ENCODE assay signal across 8 mouse cellular contexts in genomic region chr13:13889297-13890120, GRCm38 (mm10).
DNase-seq lines count a peak whose midpoint lies in the region; ATAC-seq lines count a peak whose summit lies in the region.

No protein-coding gene starts in this region.

- ATAC-seq in hindbrain, embryonic 15.5 days (ENCODE audit: low FRiP score, low read depth) = peak; percentile 96

- peak overlapping the region; percentile 60 for H3K4me2 ChIP-seq in hindbrain, embryonic 15.5 days

- no peak overlapping the region for H3K27ac ChIP-seq in hindbrain, embryonic 15.5 days (replicated peaks)

- H3K4me3 ChIP-seq in hindbrain, embryonic 15.5 days = peak overlapping the region; percentile 51

- no peaks in the 10 kb centered on the region for H3K9me3 ChIP-seq in hindbrain, embryonic 15.5 days

- H3K4me1 ChIP-seq in hindbrain, embryonic 15.5 days (replicated peaks) = no peaks in the 10 kb centered on the region

- 20% methylated on average over 17 of the region's 17 CpGs for WGBS in hindbrain, embryonic 15.5 days

- DNase-seq in T-cell, adult 2 months (ENCODE audit: low spot score) = peak; percentile 93
- DNase-seq in cerebellum, postnatal 36 days = peak; percentile 87 to 97
- DNase-seq in frontal cortex, postnatal 36 days (ENCODE audit: low spot score in 2 of 2) = peak; percentile 92 to 98
- DNase-seq in left cerebral cortex, adult 11 months (ENCODE audit: low spot score) = peak; percentile 97
- peak; percentile 89 to 96 for DNase-seq in lung, postnatal 4 days
- peak; percentile 99 for DNase-seq in retina, postnatal 7 days (ENCODE audit: low read depth, low spot score)
- peak; percentile 47 for DNase-seq in urinary bladder, adult 2 months (ENCODE audit: low spot score)

- no peaks in the 10 kb centered on the region for H3K36me3 ChIP-seq in hindbrain, embryonic 15.5 days

- no peaks in the 10 kb centered on the region for H3K27me3 ChIP-seq in hindbrain, embryonic 15.5 days

- H3K9ac ChIP-seq in hindbrain, embryonic 15.5 days = 0 out of 2 replicates have a peak overlapping the region, but pooled peaks have one; percentile 27

Comparison
In these comparisons a context has a peak if more than half of its experiments do, and no peak if none do; other contexts are left out.
1. DNase-seq: peak in every context shown above with its lines; median percentile 99 in retina, postnatal 7 days; 97 in left cerebral cortex, adult 11 months; 95 in frontal cortex, postnatal 36 days; 93 in T-cell, adult 2 months; 92 in lung, postnatal 4 days; 92 in cerebellum, postnatal 36 days; 47 in urinary bladder, adult 2 months.